Mouse (Mus musculus): ENCODE data around the gene Cys1. TPM values are rescaled to one million over a fixed set of nuclear protein-coding genes. Genes with fewer than 3 reads are reported as not detected.

Cys1 gene
- polyA plus RNA-seq (2015; fragmentation: Nextera tagmentation; extraction: Ambion mirVana), result 2.1 and 2.2 TPM in 2 replicates

GRCm38 (mm10) chr12:24681286-24682023 is at the start of gene Cys1:
Gene Cys1 (minus strand): TSS chr12:24681813.
- Histone ChIP-seq H3K36me3 (no peaks in the 10 kb centered on the region), H3K4me3 (peak within 1 kb of the TSS; percentile 54), H3K9me3 (no peaks in the 10 kb centered on the region), H3K27ac (peak within 1 kb of the TSS; percentile 81), H3K27me3 (peaks cover 26% of the 10 kb centered on the region), H3K4me1 (peaks cover 35% of the 10 kb centered on the region), H3K4me2 (peak within 1 kb of the TSS; percentile 91), H3K9ac (peak within 1 kb of the TSS; percentile 66)
- WGBS, result 5% methylated on average over 20 of the region's 20 CpGs
- ATAC-seq (ENCODE audit: borderline replicate concordance, extremely low read depth, low FRiP score, low TSS enrichment), result 0 out of 2 replicates have a peak, but pooled peaks have one; percentile 27

- no peaks in the 10 kb centered on the region for H3K9me3 ChIP-seq
- WGBS, result 21% methylated on average over 2 of the region's 2 CpGs
- ATAC-seq (ENCODE audit: borderline replicate concordance, extremely low read depth, low FRiP score, low TSS enrichment), result peak; percentile 94
- H3K4me1 ChIP-seq, result peaks cover 13% of the 10 kb centered on the region
- H3K4me3 ChIP-seq, result no peak overlapping the region
- no peak overlapping the region for H3K9ac ChIP-seq
- no peaks in the 10 kb centered on the region for H3K36me3 ChIP-seq
- peak overlapping the region; percentile 82 for H3K27ac ChIP-seq
- H3K4me2 ChIP-seq, result peak overlapping the region; percentile 28
- no peaks in the 10 kb centered on the region for H3K27me3 ChIP-seq
These were observed 42.8 kb upstream of the Cys1 start for GRCm38 (mm10) chr12:24724369-24724768.

DNA sequence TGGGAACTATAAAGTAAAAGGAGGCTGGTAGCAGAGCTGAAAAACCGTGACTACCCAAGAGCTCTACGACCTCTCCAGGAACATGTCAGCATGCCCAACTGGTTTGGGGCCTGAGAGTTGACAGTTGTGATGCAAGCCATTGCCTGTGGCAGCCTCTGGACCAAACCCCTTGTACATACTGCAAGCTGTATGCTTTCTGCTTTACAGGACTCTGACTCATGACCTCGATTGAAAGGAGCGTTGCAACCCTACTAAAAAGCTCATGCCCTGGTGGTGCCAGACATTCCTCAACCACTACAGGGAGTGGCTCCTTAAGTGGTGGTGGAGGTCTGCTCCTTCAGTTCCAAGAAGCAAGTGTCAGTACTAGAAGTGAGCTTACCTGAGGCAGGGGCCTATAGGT is 42.2 kb upstream of the Cys1 start:
- Histone ChIP-seq H3K36me3 (no peaks in the 10 kb centered on the region), H3K27ac (peak overlapping the region; percentile 82), H3K9ac (no peak overlapping the region), H3K4me3 (no peak overlapping the region), H3K27me3 (no peaks in the 10 kb centered on the region), H3K9me3 (no peaks in the 10 kb centered on the region), H3K4me2 (no peak overlapping the region; the same call in 1 of the 2 replicates), H3K4me1 (peaks cover 13% of the 10 kb centered on the region)
- 35% methylated on average over 4 of the region's 4 CpGs for WGBS
- peak; percentile 74 for ATAC-seq (ENCODE audit: borderline replicate concordance, extremely low read depth, low FRiP score, low TSS enrichment)

DNA sequence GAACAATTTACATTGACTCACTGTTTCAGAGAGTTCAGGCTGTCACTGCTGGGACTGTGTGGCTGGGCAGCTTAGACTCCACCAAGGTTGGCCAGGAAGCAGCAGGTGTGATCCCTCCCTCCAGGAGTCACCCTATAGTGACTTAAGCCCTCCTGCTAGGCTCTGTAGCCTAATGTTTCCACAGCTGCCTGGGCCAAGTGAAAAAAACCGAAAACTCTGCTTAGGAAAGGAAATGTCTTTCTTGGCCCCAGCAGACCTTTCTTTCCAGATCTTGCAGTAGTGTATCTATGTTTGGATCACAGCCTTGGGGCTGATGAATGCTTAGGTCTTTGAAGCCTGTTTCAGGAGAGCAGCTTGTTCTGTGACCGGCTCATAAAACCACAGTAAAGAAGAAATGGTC is 41.8 kb upstream of the Cys1 start:
- no peaks in the 10 kb centered on the region for H3K9me3 ChIP-seq
- ATAC-seq (ENCODE audit: borderline replicate concordance, extremely low read depth, low FRiP score, low TSS enrichment), result no peak
- H3K4me1 ChIP-seq, result peaks cover 13% of the 10 kb centered on the region
- H3K27me3 ChIP-seq, result no peaks in the 10 kb centered on the region
- WGBS, result 41% methylated on average over 2 of the region's 2 CpGs
- H3K9ac ChIP-seq, result no peak overlapping the region
- peak overlapping the region; percentile 82 for H3K27ac ChIP-seq
- no peak overlapping the region for H3K4me2 ChIP-seq
- H3K36me3 ChIP-seq, result no peaks in the 10 kb centered on the region
- no peak overlapping the region for H3K4me3 ChIP-seq

DNA sequence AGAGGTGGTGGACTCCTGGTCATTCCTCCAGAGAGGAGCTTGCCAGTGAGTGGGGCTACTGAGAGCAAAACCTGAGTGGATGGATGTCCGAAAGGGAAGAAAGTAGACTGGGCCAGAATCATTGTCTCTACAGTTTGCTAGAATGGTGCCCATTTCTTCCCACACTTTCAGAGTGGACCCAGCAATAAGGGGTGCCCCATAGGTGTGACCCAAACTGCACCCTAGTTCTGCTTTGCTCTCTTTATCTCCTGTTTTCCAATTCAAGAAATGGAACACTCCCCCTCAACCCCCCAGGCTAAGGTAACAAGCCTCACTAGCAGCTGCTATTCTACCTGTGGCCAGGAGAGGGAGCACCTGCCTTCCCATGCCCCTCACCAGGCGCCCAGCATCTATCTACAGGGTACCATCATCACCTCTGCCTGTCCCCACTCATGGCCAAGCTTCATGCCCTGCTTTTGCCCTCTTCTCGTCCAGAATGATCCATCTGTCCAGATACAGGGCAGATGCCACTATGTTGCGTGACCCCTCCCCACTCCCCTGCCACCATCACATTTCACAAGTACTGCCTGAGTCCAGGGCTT is 35.2 kb upstream of the Cys1 start:
- Histone ChIP-seq H3K27ac (no peak overlapping the region), H3K4me1 (peaks cover 14% of the 10 kb centered on the region), H3K9me3 (no peaks in the 10 kb centered on the region), H3K4me3 (no peak overlapping the region), H3K36me3 (peaks cover 22% of the 10 kb centered on the region), H3K4me2 (no peak overlapping the region), H3K27me3 (no peaks in the 10 kb centered on the region), H3K9ac (no peak overlapping the region)
- no peak for ATAC-seq (ENCODE audit: borderline replicate concordance, extremely low read depth, low FRiP score, low TSS enrichment)
- 44% methylated on average over 4 of the region's 4 CpGs for WGBS

DNA sequence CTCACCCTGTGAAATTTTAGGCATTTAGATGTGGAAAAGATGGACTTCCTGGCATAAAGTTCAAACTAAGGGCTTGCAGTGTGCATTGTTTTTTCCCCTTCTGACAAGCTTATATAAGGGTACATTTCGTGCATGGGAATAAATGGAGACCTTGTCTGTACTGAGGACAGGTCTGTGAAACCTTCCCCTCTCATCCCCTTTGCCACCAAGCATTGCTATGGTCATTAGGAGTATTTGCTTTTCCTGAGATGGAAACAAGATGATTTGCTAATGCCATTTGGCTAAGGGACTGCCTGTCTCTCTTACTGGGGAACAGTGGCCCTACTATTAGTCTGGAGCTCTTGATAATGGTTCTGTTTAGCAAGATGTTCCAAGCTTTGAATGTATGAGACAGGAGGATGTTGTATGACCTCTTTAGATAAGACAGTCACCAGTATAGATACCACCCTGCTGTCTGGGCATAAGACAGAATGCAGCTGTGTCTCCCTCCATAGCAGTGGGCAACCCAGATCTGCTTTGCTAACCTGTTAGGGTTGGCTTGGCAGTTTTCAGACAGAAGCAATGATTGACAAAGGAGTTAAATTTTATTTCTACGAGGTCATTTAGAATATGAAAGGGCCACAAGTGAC is 33.8 kb upstream of the Cys1 start:
- WGBS, result 45% methylated on average over 2 of the region's 2 CpGs
- ATAC-seq (ENCODE audit: borderline replicate concordance, extremely low read depth, low FRiP score, low TSS enrichment), result no peak
- peaks cover 30% of the 10 kb centered on the region for H3K36me3 ChIP-seq

DNA sequence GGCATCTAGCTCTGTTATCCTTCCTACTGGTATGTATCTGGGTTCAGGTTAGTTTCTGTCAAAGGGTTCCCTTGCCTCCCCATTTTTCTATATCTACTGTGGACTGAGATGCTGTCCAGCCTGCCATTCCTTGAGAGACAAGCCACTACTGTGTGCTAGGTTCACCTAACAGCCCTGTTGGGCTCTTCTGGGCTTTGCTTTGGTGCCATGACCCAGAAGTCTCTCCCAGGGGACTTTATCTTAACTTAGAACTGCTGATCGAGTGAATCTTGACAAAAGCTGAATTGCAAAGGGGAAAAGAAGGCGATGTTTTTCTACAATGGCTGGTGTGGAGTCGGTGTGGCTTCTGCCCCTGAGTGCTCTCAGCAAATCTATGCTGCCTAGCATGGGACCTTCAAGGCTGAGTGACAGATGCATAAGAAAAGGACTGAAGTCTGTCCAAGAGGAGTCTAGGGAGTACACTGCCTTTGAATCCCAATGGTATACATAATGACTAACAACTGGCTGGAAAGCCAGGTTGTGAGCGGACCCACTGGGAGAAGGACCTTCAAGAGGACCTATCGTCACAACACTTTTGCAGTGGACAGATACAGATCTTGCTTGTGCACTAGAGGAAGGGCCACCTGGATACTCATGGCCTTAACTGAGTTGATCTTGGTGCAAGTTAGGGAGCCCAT is 33.1 kb upstream of the Cys1 start:
- Histone ChIP-seq H3K9ac (no peak overlapping the region), H3K36me3 (peaks cover 30% of the 10 kb centered on the region), H3K4me3 (no peak overlapping the region), H3K9me3 (no peaks in the 10 kb centered on the region), H3K4me2 (no peak overlapping the region), H3K27me3 (no peaks in the 10 kb centered on the region), H3K27ac (no peak overlapping the region), H3K4me1 (peaks cover 31% of the 10 kb centered on the region)
- ATAC-seq (ENCODE audit: borderline replicate concordance, extremely low read depth, low FRiP score, low TSS enrichment), result no peak
- WGBS, result 69% methylated on average over 5 of the region's 5 CpGs

More for the DNA sequence above, 33.8 kb upstream of the Cys1 start:
- Histone ChIP-seq H3K4me2 (no peak overlapping the region), H3K4me3 (no peak overlapping the region), H3K4me1 (peaks cover 29% of the 10 kb centered on the region), H3K27ac (no peak overlapping the region), H3K27me3 (no peaks in the 10 kb centered on the region), H3K9me3 (no peaks in the 10 kb centered on the region), H3K9ac (no peak overlapping the region)

DNA sequence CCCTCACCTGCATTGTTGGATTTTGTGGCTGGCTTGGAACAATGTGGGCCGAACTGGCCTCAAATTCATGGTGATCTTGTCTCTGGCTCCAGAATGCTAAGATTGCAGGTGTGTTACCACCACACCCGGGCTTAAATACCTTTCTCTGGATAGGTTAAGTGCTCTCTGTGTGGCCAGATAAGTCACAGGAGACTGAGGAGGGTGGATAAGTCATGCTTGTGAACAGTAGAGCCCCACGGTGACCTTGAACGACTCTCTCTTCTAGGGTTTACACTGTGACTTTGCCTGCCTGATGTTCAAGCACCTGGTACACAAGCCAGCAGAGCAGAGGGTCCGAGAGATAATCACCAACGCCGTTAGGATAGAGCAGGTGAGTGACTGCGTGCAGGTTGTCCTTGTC is 30.8 kb upstream of the Cys1 start:
- H3K36me3 ChIP-seq, result peaks cover 30% of the 10 kb centered on the region
- H3K4me1 ChIP-seq, result peaks cover 34% of the 10 kb centered on the region
- H3K9ac ChIP-seq, result no peak overlapping the region
- no peaks in the 10 kb centered on the region for H3K27me3 ChIP-seq
- 53% methylated on average over 8 of the region's 8 CpGs for WGBS
- ATAC-seq (ENCODE audit: borderline replicate concordance, extremely low read depth, low FRiP score, low TSS enrichment), result no peak
- H3K4me3 ChIP-seq, result no peak overlapping the region
- H3K4me2 ChIP-seq, result peak overlapping the region; percentile 17; the same call in 1 of the 2 replicates
- no peaks in the 10 kb centered on the region for H3K9me3 ChIP-seq
- no peak overlapping the region for H3K27ac ChIP-seq

GRCm38 (mm10) chr12:24710672-24711071 is 29.1 kb upstream of the Cys1 start:
- no peak for ATAC-seq (ENCODE audit: borderline replicate concordance, extremely low read depth, low FRiP score, low TSS enrichment)
- Histone ChIP-seq H3K4me1 (peaks cover 49% of the 10 kb centered on the region), H3K4me2 (peak overlapping the region; percentile 94), H3K9ac (no peak overlapping the region), H3K27me3 (no peaks in the 10 kb centered on the region), H3K4me3 (peak overlapping the region; percentile 7; the same call in 1 of the 2 replicates), H3K9me3 (no peaks in the 10 kb centered on the region), H3K36me3 (peaks cover 30% of the 10 kb centered on the region), H3K27ac (no peak overlapping the region)
- 60% methylated on average over 5 of the region's 5 CpGs for WGBS

DNA sequence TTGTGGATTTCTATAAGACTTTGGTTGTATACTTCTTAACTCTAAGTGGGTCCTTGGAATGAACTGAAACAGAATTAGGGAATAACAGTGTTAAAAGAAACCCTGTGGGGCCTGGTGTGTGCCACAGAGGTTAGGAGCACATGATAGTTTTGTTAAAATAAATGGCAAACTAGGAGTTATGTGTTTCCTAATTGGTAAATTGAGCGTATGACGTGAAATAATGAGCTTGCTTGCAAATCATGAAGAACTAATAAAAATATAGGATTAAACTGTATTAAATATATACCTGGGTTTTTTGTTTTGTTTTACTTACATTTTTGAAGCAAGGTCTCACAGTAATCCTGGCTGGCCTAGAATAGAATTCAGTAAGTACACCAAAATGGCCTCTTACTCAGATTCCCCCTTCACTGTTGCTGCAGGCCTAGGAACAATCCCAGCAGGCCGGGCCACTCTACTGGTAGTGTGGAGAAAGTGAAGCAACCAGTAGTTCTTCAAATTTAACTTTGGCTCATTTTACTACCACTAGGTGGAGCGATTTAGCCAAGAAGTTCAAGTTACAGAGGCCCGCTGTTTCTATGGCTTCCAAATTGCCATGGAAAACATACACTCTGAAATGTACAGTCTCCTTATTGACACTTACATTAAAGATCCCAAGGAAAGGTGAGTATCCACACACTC is 28.4 kb upstream of the Cys1 start:
- peak overlapping the region; percentile 82 for H3K4me3 ChIP-seq
- no peaks in the 10 kb centered on the region for H3K9me3 ChIP-seq
- H3K4me2 ChIP-seq, result peak overlapping the region; percentile 94
- H3K4me1 ChIP-seq, result peaks cover 49% of the 10 kb centered on the region
- peaks cover 30% of the 10 kb centered on the region for H3K36me3 ChIP-seq
- ATAC-seq (ENCODE audit: borderline replicate concordance, extremely low read depth, low FRiP score, low TSS enrichment), result peak; percentile 11; the same call in 1 of the 2 replicates
- no peaks in the 10 kb centered on the region for H3K27me3 ChIP-seq
- H3K9ac ChIP-seq, result peak overlapping the region; percentile 82; the same call in 1 of the 2 replicates
- WGBS, result 30% methylated on average over 5 of the region's 5 CpGs
- H3K27ac ChIP-seq, result peak overlapping the region; percentile 87

GRCm38 (mm10) chr12:24709409-24709808 is 27.8 kb upstream of the Cys1 start:
- Histone ChIP-seq H3K9ac (peak overlapping the region; percentile 82), H3K4me2 (peak overlapping the region; percentile 94), H3K27me3 (no peaks in the 10 kb centered on the region), H3K36me3 (peaks cover 24% of the 10 kb centered on the region), H3K27ac (peak overlapping the region; percentile 87), H3K9me3 (no peaks in the 10 kb centered on the region), H3K4me1 (peaks cover 49% of the 10 kb centered on the region), H3K4me3 (peak overlapping the region; percentile 82)
- 9% methylated on average over 6 of the region's 6 CpGs for WGBS
- ATAC-seq (ENCODE audit: borderline replicate concordance, extremely low read depth, low FRiP score, low TSS enrichment), result no peak

All from lung, embryonic 15.5 days (tissue).